Mouse (Mus musculus) kidney, postnatal 25 days (tissue): ENCODE data around the gene Gm10681.
"Not testable (repeated sequence)": the region's sequence is repeated elsewhere in the genome, so short reads cannot be mapped to it uniquely, and the experiment has no call there.

Source experiments
- DNase-seq, 2 experiments: peaks; one replicate each; pipeline ENCODE4 v3.0.0; 2021; ENCODE audit warnings: mixed read lengths in 2 of 2

Gm10681 gene

DNA sequence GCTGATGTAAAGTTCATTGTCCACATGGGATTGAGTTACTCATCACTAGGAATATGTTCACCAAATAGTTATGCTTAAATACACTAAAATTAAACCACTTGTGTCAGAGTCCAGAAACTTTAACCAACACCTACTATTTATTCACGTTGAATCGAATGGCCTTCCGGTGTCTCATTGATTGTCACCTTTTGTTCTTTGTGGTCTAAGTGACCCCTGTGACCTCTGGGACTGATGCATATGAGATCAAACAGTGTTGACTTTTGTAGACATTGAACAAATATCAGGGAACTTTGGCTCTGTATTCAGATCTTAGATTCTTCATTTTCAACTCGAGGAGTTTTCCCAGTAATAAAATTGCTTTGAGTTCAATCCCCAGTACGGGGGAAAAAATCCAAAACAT is 81.4 kb downstream of the Gm10681 start:
- not testable (repeated sequence) for DNase-seq
